Mouse (Mus musculus): Measurements from ENCODE around the gene Adam17. TPM values are rescaled to one million over a fixed set of nuclear protein-coding genes. Genes with fewer than 3 reads are reported as not detected.
A peak's percentile ranks its signal among the peaks of the same experiment; 100 is the strongest.

Gene Adam17
- polyA plus RNA-seq, 1 experiment from 2014 or later: 41.7 TPM

GRCm38 (mm10) chr12:21306721-21307120 is 66.7 kb downstream of the Adam17 start:
- POLR2A ChIA-PET: interaction anchor here (1.0 kb wide), 1 partner anchor 21 kb away, joined by 3 read pairs; the partner anchor contains the start of gene Itgb1bp1
- CTCF ChIA-PET: no interaction called here
- ATAC-seq (peak; percentile 42), DNase-seq (ENCODE audit: low read depth, low spot score) (no peak)
- no peak for TF ChIP-seq CTCF (IDR thresholded peaks at IDR 0.05)
- H3K27me3 ChIP-seq: no peaks in the 10 kb centered on the region
- in situ Hi-C loops (cut with MboI; ENCODE audit: low pct_unique_long_range_greater_than_20kb): no loop called here

GRCm38 (mm10) chr12:21305741-21306140 is 67.7 kb downstream of the Adam17 start:
- ChIA-PET POLR2A (no interaction called here), CTCF (no interaction called here)
- H3K27me3 ChIP-seq: no peaks in the 10 kb centered on the region
- in situ Hi-C loops (cut with MboI; ENCODE audit: low pct_unique_long_range_greater_than_20kb): no loop called here
- DNase-seq (ENCODE audit: low read depth, low spot score) (no peak), ATAC-seq (no peak)
- no peak for TF ChIP-seq CTCF (IDR thresholded peaks at IDR 0.05)

GRCm38 (mm10) chr12:21302361-21302783 is 71.1 kb downstream of the Adam17 start:
- TF ChIP-seq CTCF (IDR thresholded peaks at IDR 0.05): no peak
- CTCF ChIA-PET: interaction anchor here (2.8 kb wide), 1 partner anchor 15 kb away, joined by 9 read pairs; no protein-coding TSS in a partner anchor
- POLR2A ChIA-PET: no interaction called here
- in situ Hi-C loops (cut with MboI; ENCODE audit: low pct_unique_long_range_greater_than_20kb): no loop called here
- no peaks in the 10 kb centered on the region for H3K27me3 ChIP-seq
- peak; percentile 70 for ATAC-seq
- DNase-seq (ENCODE audit: low read depth, low spot score): no peak

GRCm38 (mm10) chr12:21301932-21302331 is 71.5 kb downstream of the Adam17 start:
- ChIA-PET CTCF (no interaction called here), POLR2A (interaction anchor here (0.7 to 1.0 kb wide), 2 partner anchors 11 to 16 kb away, joined by 3 read pairs; partner anchors contain the start of gene Cpsf3)
- DNase-seq (ENCODE audit: low read depth, low spot score) (no peak), ATAC-seq (peak; percentile 84)
- in situ Hi-C loops (cut with MboI; ENCODE audit: low pct_unique_long_range_greater_than_20kb): no loop called here
- no peak for TF ChIP-seq CTCF (IDR thresholded peaks at IDR 0.05)
- no peaks in the 10 kb centered on the region for H3K27me3 ChIP-seq

GRCm38 (mm10) chr12:21301324-21301723 is 72.1 kb downstream of the Adam17 start:
- in situ Hi-C loops (cut with MboI; ENCODE audit: low pct_unique_long_range_greater_than_20kb): no loop called here
- TF ChIP-seq CTCF (IDR thresholded peaks at IDR 0.05): no peak
- no peaks in the 10 kb centered on the region for H3K27me3 ChIP-seq
- ChIA-PET POLR2A (interaction anchor here (0.7 to 1.0 kb wide), 2 partner anchors 10 to 16 kb away, joined by 3 read pairs; partner anchors contain the start of gene Cpsf3), CTCF (no interaction called here)
- ATAC-seq: no peak
- no peak for DNase-seq (ENCODE audit: low read depth, low spot score)

GRCm38 (mm10) chr12:21298856-21299255 is 74.6 kb downstream of the Adam17 start:
- ATAC-seq (no peak), DNase-seq (ENCODE audit: low read depth, low spot score) (no peak)
- CTCF ChIA-PET: interaction anchor here (1.2 kb wide), 1 partner anchor 9 kb away, joined by 4 read pairs; no protein-coding TSS in a partner anchor
- no peaks in the 10 kb centered on the region for H3K27me3 ChIP-seq
- TF ChIP-seq CTCF (IDR thresholded peaks at IDR 0.05): no peak
- in situ Hi-C loops (cut with MboI; ENCODE audit: low pct_unique_long_range_greater_than_20kb): no loop called here
- POLR2A ChIA-PET: no interaction called here

GRCm38 (mm10) chr12:21289651-21290050 is 83.8 kb downstream of the Adam17 start:
- ATAC-seq (no peak), DNase-seq (ENCODE audit: low read depth, low spot score) (no peak)
- no peaks in the 10 kb centered on the region for H3K27me3 ChIP-seq
- in situ Hi-C loops (cut with MboI; ENCODE audit: low pct_unique_long_range_greater_than_20kb): no loop called here
- TF ChIP-seq CTCF (IDR thresholded peaks at IDR 0.05): no peak
- POLR2A ChIA-PET: no interaction called here
- CTCF ChIA-PET: interaction anchor here (2.0 kb wide), 1 partner anchor 10 kb away, joined by 4 read pairs; no protein-coding TSS in a partner anchor

- DNase-seq (ENCODE audit: low read depth, low spot score): no peak
- ChIA-PET CTCF (interaction anchor here (1.1 to 2.0 kb wide), 2 partner anchors 11 to 23 kb away, joined by 3 to 4 read pairs; no protein-coding TSS in a partner anchor), POLR2A (interaction anchor here (0.7 kb wide), 1 partner anchor 27 kb away, joined by 3 read pairs; the partner anchor contains the start of gene Iah1)
- TF ChIP-seq CTCF (IDR thresholded peaks at IDR 0.05): no peak
- ATAC-seq: no peak
- H3K27me3 ChIP-seq: no peaks in the 10 kb centered on the region
- in situ Hi-C loops (cut with MboI; ENCODE audit: low pct_unique_long_range_greater_than_20kb): no loop called here
Observed at GRCm38 (mm10) chr12:21288716-21289395, 84.6 kb downstream of the Adam17 start.

- no peak for TF ChIP-seq CTCF (IDR thresholded peaks at IDR 0.05)
- no peaks in the 10 kb centered on the region for H3K27me3 ChIP-seq
- CTCF ChIA-PET: interaction anchor here (1.5 kb wide), 1 partner anchor 190 kb away, joined by 3 read pairs; no protein-coding TSS in a partner anchor
- DNase-seq (ENCODE audit: low read depth, low spot score) (no peak), ATAC-seq (no peak)
- in situ Hi-C loops (cut with MboI; ENCODE audit: low pct_unique_long_range_greater_than_20kb): no loop called here
- POLR2A ChIA-PET: interaction anchor here (0.7 to 1.7 kb wide), 3 partner anchors 16 to 29 kb away, joined by 3 to 10 read pairs (median 4); partner anchors contain the start of gene Iah1
Observed at GRCm38 (mm10) chr12:21286712-21287650, 86.5 kb downstream of the Adam17 start.

- TF ChIP-seq CTCF (IDR thresholded peaks at IDR 0.05): no peak
- DNase-seq (ENCODE audit: low read depth, low spot score) (peak; percentile 90), ATAC-seq (peak; percentile 81)
- in situ Hi-C loops (cut with MboI; ENCODE audit: low pct_unique_long_range_greater_than_20kb): no loop called here
- CTCF ChIA-PET: interaction anchor here (1.5 kb wide), 1 partner anchor 190 kb away, joined by 3 read pairs; no protein-coding TSS in a partner anchor
- POLR2A ChIA-PET: interaction anchor here (0.7 to 1.7 kb wide), 4 partner anchors 15 to 30 kb away, joined by 3 to 10 read pairs (median 4); partner anchors contain the start of gene Iah1
- H3K27me3 ChIP-seq: no peaks in the 10 kb centered on the region
Observed at GRCm38 (mm10) chr12:21286243-21286622, 87.2 kb downstream of the Adam17 start, which contains the start of gene Itgb1bp1. Gene Itgb1bp1, minus strand, starts transcription at chr12:21286284.
